Mouse (Mus musculus) MEL (cell line): Measurements from ENCODE around the gene Gnat2. TPM values are rescaled to one million over a fixed set of nuclear protein-coding genes. Genes with fewer than 3 reads are reported as not detected.

Experiments
- DNase-seq: peaks from one replicate; pipeline ENCODE4 v3.0.0; 2011; ENCODE audit warnings: low read depth, low spot score
- H3K27ac ChIP-seq: 2 replicates; pipeline ENCODE4 v1.5.1; 2012; ENCODE audit warnings: low read depth, mild to moderate bottlenecking, control low read depth, low read length, moderate library complexity; ENCODE audit not compliant: control insufficient read depth
- H3K27me3 ChIP-seq, 2 experiments: fragments of 150-350 bp in 1 of 2; sonication (generic) in 1 of 2; 2 replicates each; pipeline ENCODE4 v1.6.1; 2012; ENCODE audit warnings: low read length in 2 of 2, mild to moderate bottlenecking in 2 of 2, improper control_type of control experiment in 1 of 2, moderate library complexity in 1 of 2; ENCODE audit not compliant: insufficient read depth in 2 of 2, control insufficient read depth in 1 of 2
- H3K36me3 ChIP-seq, 2 experiments: 2 replicates each; pipeline ENCODE4 v1.6.1; 2012 to 2014; ENCODE audit warnings: low read length in 2 of 2, improper control_type of control experiment in 1 of 2, inconsistent platforms in 1 of 2, mild to moderate bottlenecking in 1 of 2; ENCODE audit not compliant: insufficient read depth in 2 of 2, control insufficient read depth in 1 of 2
- H3K4me1 ChIP-seq, 2 experiments: fragments of 150-350 bp in 1 of 2; sonication (generic) in 1 of 2; 2 replicates each; pipeline ENCODE4 v1.6.1; 2012; ENCODE audit warnings: low read length in 2 of 2, improper control_type of control experiment in 1 of 2, mild to moderate bottlenecking in 1 of 2; ENCODE audit not compliant: insufficient read depth in 2 of 2, control insufficient read depth in 1 of 2
- H3K4me3 ChIP-seq, 2 experiments: fragments of 150-350 bp in 1 of 2; sonication (generic) in 1 of 2; 2 replicates each; pipeline ENCODE4 v1.5.1; 2012; ENCODE audit warnings: low read depth in 2 of 2, low read length in 2 of 2, mild to moderate bottlenecking in 2 of 2, moderate library complexity in 2 of 2, control low read depth in 1 of 2, improper control_type of control experiment in 1 of 2; ENCODE audit not compliant: control insufficient read depth in 1 of 2, insufficient read depth in 1 of 2
- H3K79me2 ChIP-seq: 2 replicates; pipeline ENCODE4 v1.6.1; 2012; ENCODE audit warnings: mild to moderate bottlenecking, low read length, moderate library complexity; ENCODE audit not compliant: control insufficient read depth, poor library complexity, insufficient read depth
- H3K9ac ChIP-seq: 2 replicates; pipeline ENCODE4 v1.6.1; 2012; ENCODE audit warnings: low read depth, mild to moderate bottlenecking, control low read depth, low read length, moderate library complexity; ENCODE audit not compliant: control insufficient read depth, poor library complexity, severe bottlenecking
- H3K9me3 ChIP-seq: fragments of 150-350 bp; sonication (generic); replicated peaks from 2 replicates; pipeline ENCODE4 v1.6.1; 2012; ENCODE audit warnings: mild to moderate bottlenecking, low read length, improper control_type of control experiment, moderate library complexity; ENCODE audit not compliant: insufficient read depth
- BHLHE40 ChIP-seq: IDR thresholded peaks from 2 replicates; pipeline ENCODE4 v1.6.1; 2012; ENCODE audit warnings: low read depth, mild to moderate bottlenecking, inconsistent platforms, low read length, improper control_type of control experiment, borderline replicate concordance
- CHD1 ChIP-seq: IDR thresholded peaks from 2 replicates; pipeline ENCODE4 v1.6.1; 2012; ENCODE audit warnings: low read depth, mild to moderate bottlenecking, inconsistent platforms, low read length, improper control_type of control experiment
- CHD2 ChIP-seq: IDR thresholded peaks from 2 replicates; pipeline ENCODE4 v1.6.1; 2011; ENCODE audit warnings: low read length, improper control_type of control experiment
- CTCF ChIP-seq, 3 experiments: IDR thresholded peaks in 2 of 3; conservative IDR thresholded peaks in 1 of 3; 2 replicates each; pipeline ENCODE4 v1.5.1; 2011 to 2012; ENCODE audit warnings: low read length in 3 of 3, low read depth in 2 of 3, mild to moderate bottlenecking in 2 of 3, improper control_type of control experiment in 1 of 3, inconsistent platforms in 1 of 3, mixed read lengths in 1 of 3, moderate library complexity in 1 of 3; ENCODE audit not compliant: control insufficient read depth in 1 of 3, insufficient read depth in 1 of 3, poor library complexity in 1 of 3, severe bottlenecking in 1 of 3
- ELF1 ChIP-seq: IDR thresholded peaks from 2 replicates; pipeline ENCODE4 v1.6.1; 2014; ENCODE audit warnings: low read depth, mild to moderate bottlenecking, inconsistent platforms, low read length, improper control_type of control experiment, moderate library complexity
- EP300 ChIP-seq, 2 experiments: IDR thresholded peaks; 2 replicates each; pipeline ENCODE4 v1.6.1; 2011; ENCODE audit warnings: improper control_type of control experiment in 2 of 2, low read length in 2 of 2, low read depth in 1 of 2, mild to moderate bottlenecking in 1 of 2
- ETS1 ChIP-seq: IDR thresholded peaks from 2 replicates; pipeline ENCODE4 v1.6.1; 2012; ENCODE audit warnings: low read depth, mild to moderate bottlenecking, inconsistent platforms, low read length, improper control_type of control experiment, moderate library complexity
- GABPA ChIP-seq: IDR thresholded peaks from 2 replicates; pipeline ENCODE4 v1.6.1; 2012; ENCODE audit warnings: low read depth, mild to moderate bottlenecking, inconsistent platforms, low read length, improper control_type of control experiment, moderate library complexity
- GATA1 ChIP-seq: IDR thresholded peaks from 2 replicates; pipeline ENCODE4 v1.6.1; 2011; ENCODE audit warnings: low read depth, low read length, improper control_type of control experiment
- HCFC1 ChIP-seq: IDR thresholded peaks from 2 replicates; pipeline ENCODE4 v1.6.1; 2012; ENCODE audit warnings: low read depth, mild to moderate bottlenecking, inconsistent platforms, low read length, improper control_type of control experiment, moderate library complexity
- JUND ChIP-seq: IDR thresholded peaks from 2 replicates; pipeline ENCODE4 v1.6.1; 2011; ENCODE audit warnings: low read depth, mild to moderate bottlenecking, improper control_type of control experiment, low read length
- MAX ChIP-seq: IDR thresholded peaks from 2 replicates; pipeline ENCODE4 v1.6.1; 2011; ENCODE audit warnings: low read length, improper control_type of control experiment
- MAZ ChIP-seq: IDR thresholded peaks from 2 replicates; pipeline ENCODE4 v1.6.1; 2012; ENCODE audit warnings: low read depth, mild to moderate bottlenecking, inconsistent platforms, low read length, improper control_type of control experiment
- MEF2A ChIP-seq: IDR thresholded peaks from 2 replicates; pipeline ENCODE4 v1.6.1; 2014; ENCODE audit warnings: low read depth, mild to moderate bottlenecking, inconsistent platforms, low read length, improper control_type of control experiment; ENCODE audit not compliant: poor library complexity, insufficient replicate concordance, severe bottlenecking; ENCODE audit errors: extremely low read depth
- MYB ChIP-seq: IDR thresholded peaks from 2 replicates; pipeline ENCODE4 v1.6.1; 2011; ENCODE audit warnings: mild to moderate bottlenecking, low read depth, low read length, improper control_type of control experiment
- MYC ChIP-seq: IDR thresholded peaks from 2 replicates; pipeline ENCODE4 v1.6.1; 2011; ENCODE audit warnings: low read depth, mild to moderate bottlenecking, low read length, improper control_type of control experiment, moderate library complexity
- NELFE ChIP-seq: IDR thresholded peaks from 2 replicates; pipeline ENCODE4 v1.6.1; 2011; ENCODE audit warnings: low read depth, low read length, improper control_type of control experiment
- NRF1 ChIP-seq: IDR thresholded peaks from 2 replicates; pipeline ENCODE4 v1.6.1; 2014; ENCODE audit warnings: low read depth, mild to moderate bottlenecking, inconsistent platforms, low read length, improper control_type of control experiment, moderate library complexity; ENCODE audit not compliant: poor library complexity, insufficient read depth, severe bottlenecking
- POLR2AphosphoS2 ChIP-seq: IDR thresholded peaks from 2 replicates; pipeline ENCODE4 v1.6.1; 2011; ENCODE audit warnings: low read length, improper control_type of control experiment
- POLR2AphosphoS5 ChIP-seq: IDR thresholded peaks from 2 replicates; pipeline ENCODE4 v1.6.1; 2012; ENCODE audit warnings: low read depth, borderline replicate concordance, mild to moderate bottlenecking, inconsistent platforms, low read length, moderate library complexity, mixed read lengths
- RAD21 ChIP-seq: IDR thresholded peaks from 2 replicates; pipeline ENCODE4 v1.6.1; 2011; ENCODE audit warnings: mild to moderate bottlenecking, low read depth, low read length, improper control_type of control experiment
- SIN3A ChIP-seq: IDR thresholded peaks from 2 replicates; pipeline ENCODE4 v1.6.1; 2012; ENCODE audit warnings: low read length, improper control_type of control experiment, inconsistent platforms
- TBP ChIP-seq: IDR thresholded peaks from 2 replicates; pipeline ENCODE4 v1.8.0; 2011; ENCODE audit warnings: low read depth, low read length, improper control_type of control experiment
- USF1 ChIP-seq: IDR thresholded peaks from 2 replicates; pipeline ENCODE4 v1.6.1; 2014; ENCODE audit warnings: low read depth, mild to moderate bottlenecking, inconsistent platforms, low read length, improper control_type of control experiment, moderate library complexity
- ZC3H11A ChIP-seq: IDR thresholded peaks from 2 replicates; pipeline ENCODE4 v1.6.1; 2012; ENCODE audit warnings: low read depth, mild to moderate bottlenecking, inconsistent platforms, low read length, improper control_type of control experiment
- ZKSCAN1 ChIP-seq: IDR thresholded peaks from 2 replicates; pipeline ENCODE4 v1.6.1; 2012; ENCODE audit warnings: low read depth, mild to moderate bottlenecking, inconsistent platforms, low read length, improper control_type of control experiment, moderate library complexity
- ZMIZ1 ChIP-seq: IDR thresholded peaks from 2 replicates; pipeline ENCODE4 v1.6.1; 2012; ENCODE audit warnings: low read depth, mild to moderate bottlenecking, inconsistent platforms, low read length, improper control_type of control experiment, moderate library complexity
- polyA plus RNA-seq, 2 experiments: library from polyadenylated mRNA; stranded (reverse) in 1 of 2; unstranded in 1 of 2; fragments of >175 nt in 1 of 2; fragments of >200 nt in 1 of 2; gene quantifications; 2 replicates each; pipeline versions ENCODE4 v1.2.1 to v1.2.4; 2012; ENCODE audit warnings: low replicate concordance in 2 of 2, low read depth in 1 of 2; ENCODE audit not compliant: insufficient read length in 2 of 2, insufficient read depth in 1 of 2, missing spikeins in 1 of 2
- total RNA-seq: library from RNA; depleted of rRNA; stranded (reverse); fragments of 300-350 nt; gene quantifications from 2 replicates; pipeline ENCODE4 v1.2.3, GENCODE M21; 2012

The Gnat2 gene
- total and polyA plus RNA-seq, 3 experiments: 4.7 to 12.4 TPM; not detected in 1

- TF ChIP-seq MAX: no peak
Measured at GRCm38 (mm10) chr3:108085281-108085720, 7.3 kb upstream of the Gnat2 start (continued).

GRCm38 (mm10) chr3:108085721-108086469, 6.7 kb upstream of the Gnat2 start:
- H3K9ac ChIP-seq: peak overlapping the region; percentile 92
- H3K4me1 ChIP-seq: peaks cover 12 to 34% of the 10 kb centered on the region in 2 experiments
- no peak for TF ChIP-seq USF1
- peak; percentile 5; the same call in 1 of the 2 replicates for TF ChIP-seq HCFC1
- 0 out of 4 replicates have a peak, but pooled peaks of 1 of the 2 experiments have one; percentile 5 for TF ChIP-seq EP300 (IDR thresholded peaks at IDR 0.05; ENCODE audit: low read depth in 1 of 2, low read length in 2 of 2)
- peak; percentile 16; the same call in 1 of the 2 replicates for TF ChIP-seq SIN3A
- TF ChIP-seq NELFE: 0 out of 2 replicates have a peak, but pooled peaks have one; percentile 28
- TF ChIP-seq ELF1: no peak
- no peak for TF ChIP-seq MYB
- TF ChIP-seq ZMIZ1: peak; percentile 56
- peak; percentile 91 for TF ChIP-seq CHD1
- no peak for TF ChIP-seq CTCF (IDR thresholded peaks at IDR 0.05 in 2 of 3, conservative IDR thresholded peaks at IDR 0.05 in 1 of 3; ENCODE audit: control insufficient read depth in 1 of 3, insufficient read depth in 1 of 3, low read depth in 2 of 3, low read length in 3 of 3, poor library complexity in 1 of 3, severe bottlenecking in 1 of 3)
- H3K27me3 ChIP-seq: no peaks in the 10 kb centered on the region
- H3K79me2 ChIP-seq: peaks cover 53% of the 10 kb centered on the region
- peak overlapping the region; percentile 81 to 89 for H3K4me3 ChIP-seq
- peak; percentile 65 for DNase-seq
- H3K9me3 ChIP-seq: no peaks in the 10 kb centered on the region
- peak overlapping the region; percentile 71 for H3K27ac ChIP-seq
- H3K36me3 ChIP-seq: peaks cover 0 to 34% of the 10 kb centered on the region in 2 experiments; a peak in 2 of 4 replicates

GRCm38 (mm10) chr3:108086470-108086979, 6.1 kb upstream of the Gnat2 start, which contains the start of gene Ampd2:
Gene Ampd2 (minus strand): TSS chr3:108086651.
- peaks cover 0 to 34% of the 10 kb centered on the region in 2 experiments; a peak in 3 of 4 replicates for H3K36me3 ChIP-seq
- DNase-seq: peak; percentile 88
- no peak for TF ChIP-seq MEF2A
- TF ChIP-seq USF1: peak; percentile 82
- TF ChIP-seq MAZ: no peak
- TF ChIP-seq MYC: peak; percentile 94
- no peak for TF ChIP-seq CTCF (IDR thresholded peaks at IDR 0.05 in 2 of 3, conservative IDR thresholded peaks at IDR 0.05 in 1 of 3; ENCODE audit: control insufficient read depth in 1 of 3, insufficient read depth in 1 of 3, low read depth in 2 of 3, low read length in 3 of 3, poor library complexity in 1 of 3, severe bottlenecking in 1 of 3)
- peak; percentile 12; the same call in 1 of the 2 replicates for TF ChIP-seq ZMIZ1
- TF ChIP-seq ZC3H11A: no peak
- TF ChIP-seq RAD21: no peak
- TF ChIP-seq BHLHE40: no peak
- no peak for TF ChIP-seq GABPA
- TF ChIP-seq JUND: no peak
- TF ChIP-seq ZKSCAN1: no peak
- TF ChIP-seq NRF1: no peak
- TF ChIP-seq GATA1: no peak
- TF ChIP-seq POLR2AphosphoS2: no peak
- 0 out of 2 replicates have a peak, but pooled peaks have one; percentile 24 for TF ChIP-seq ETS1
- TF ChIP-seq CHD2: no peak
- no peak for TF ChIP-seq POLR2AphosphoS5
- no peak for TF ChIP-seq TBP

More at GRCm38 (mm10) chr3:108086470-108086979, 6.1 kb upstream of the Gnat2 start, which contains the start of gene Ampd2:
- H3K27me3 ChIP-seq: no peaks in the 10 kb centered on the region
- peaks cover 52% of the 10 kb centered on the region for H3K79me2 ChIP-seq
- H3K4me1 ChIP-seq: peaks cover 12 to 34% of the 10 kb centered on the region in 2 experiments
- no peaks in the 10 kb centered on the region for H3K9me3 ChIP-seq
- H3K9ac ChIP-seq: peak within 1 kb of the TSS; percentile 92
- peak within 1 kb of the TSS; percentile 71 for H3K27ac ChIP-seq
- H3K4me3 ChIP-seq: peak within 1 kb of the TSS; percentile 81 to 89
